Mouse (Mus musculus): Measurements from ENCODE around the gene Cope. TPM values are rescaled to one million over a fixed set of nuclear protein-coding genes. Genes with fewer than 3 reads are reported as not detected.
A peak's percentile ranks its signal among the peaks of the same experiment; 100 is the strongest.

The Cope gene
- polyA plus RNA-seq, 1 experiment from 2014 or later = 366 TPM

DNA sequence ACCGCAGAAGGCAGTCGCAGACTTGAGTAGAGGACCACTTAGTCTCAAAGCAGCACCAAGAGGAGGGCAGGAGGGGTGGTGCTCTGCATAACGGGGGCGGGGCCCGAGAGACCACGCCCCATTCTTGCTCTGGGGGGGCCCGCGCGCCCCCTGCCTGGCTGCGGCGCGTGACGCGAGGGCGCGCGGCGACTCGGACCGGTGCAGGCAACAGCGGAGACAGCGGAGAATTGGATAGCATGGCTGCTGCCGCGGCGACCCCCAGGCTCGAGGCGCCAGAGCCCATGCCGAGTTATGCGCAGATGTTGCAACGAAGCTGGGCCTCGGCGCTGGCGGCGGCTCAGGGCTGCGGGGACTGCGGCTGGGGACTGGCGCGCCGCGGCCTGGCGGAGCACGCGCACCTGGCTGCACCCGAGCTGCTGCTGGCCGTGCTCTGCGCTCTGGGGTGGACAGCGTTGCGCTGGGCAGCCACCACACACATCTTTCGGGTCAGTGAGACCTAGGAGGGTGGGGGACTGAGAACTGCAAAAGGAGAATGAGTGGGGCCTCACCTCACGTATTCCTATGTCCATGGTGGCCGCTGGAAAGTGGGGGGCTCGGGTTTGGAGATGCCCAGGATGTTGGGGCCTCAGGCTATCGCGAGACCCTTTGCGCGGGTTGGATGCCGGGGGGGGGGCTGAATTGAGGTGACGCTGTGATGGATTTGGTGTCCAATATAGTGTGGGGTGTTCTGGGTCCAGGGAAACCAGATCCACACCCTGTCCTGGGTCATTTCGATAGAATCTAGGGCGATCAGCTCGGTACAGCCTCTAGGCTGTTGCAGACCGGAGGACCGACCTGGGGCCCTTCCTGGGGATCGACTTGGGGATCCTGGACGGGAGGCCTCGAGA lies 13.5 kb downstream of the Cope start, which contains the start of gene Cers1:
TSS of gene Cers1 (plus strand) at position 152 of the 887 bp plus-strand sequence.
- TF ChIP-seq EP300 (optimal IDR thresholded peaks at IDR 0.05) (no peak), CTCF (IDR thresholded peaks at IDR 0.05; ENCODE audit: low read depth) (0 out of 2 replicates have a peak, but pooled peaks have one; percentile 11)
- ATAC-seq (ENCODE audit: low FRiP score, low TSS enrichment) = peak; percentile 55
- Histone ChIP-seq H3K9ac (ENCODE audit: low read length) (peak within 1 kb of the TSS; percentile 56), H3K27ac (replicated peaks) (peak within 1 kb of the TSS; percentile 30; the same call in 1 of the 2 replicates), H3K27me3 (ENCODE audit: control insufficient read depth, insufficient read depth, low read length) (no peaks in the 10 kb centered on the region), H3K4me3 (ENCODE audit: low read depth, low read length) (peak within 1 kb of the TSS; percentile 54), H3K36me3 (ENCODE audit: control insufficient read depth, insufficient read depth, low read length) (peaks cover 11% of the 10 kb centered on the region; the same call in 1 of the 2 replicates), H3K4me2 (replicated peaks; ENCODE audit: low read depth) (peak within 1 kb of the TSS; percentile 84), H3K4me1 (replicated peaks; ENCODE audit: control insufficient read depth, insufficient read depth) (no peaks in the 10 kb centered on the region), H3K9me3 (ENCODE audit: control insufficient read depth, low read length) (no peaks in the 10 kb centered on the region)
- WGBS = 2% methylated on average over 62 of the region's 66 CpGs
- peak; percentile 55 for DNase-seq (ENCODE audit: low spot score)

DNA sequence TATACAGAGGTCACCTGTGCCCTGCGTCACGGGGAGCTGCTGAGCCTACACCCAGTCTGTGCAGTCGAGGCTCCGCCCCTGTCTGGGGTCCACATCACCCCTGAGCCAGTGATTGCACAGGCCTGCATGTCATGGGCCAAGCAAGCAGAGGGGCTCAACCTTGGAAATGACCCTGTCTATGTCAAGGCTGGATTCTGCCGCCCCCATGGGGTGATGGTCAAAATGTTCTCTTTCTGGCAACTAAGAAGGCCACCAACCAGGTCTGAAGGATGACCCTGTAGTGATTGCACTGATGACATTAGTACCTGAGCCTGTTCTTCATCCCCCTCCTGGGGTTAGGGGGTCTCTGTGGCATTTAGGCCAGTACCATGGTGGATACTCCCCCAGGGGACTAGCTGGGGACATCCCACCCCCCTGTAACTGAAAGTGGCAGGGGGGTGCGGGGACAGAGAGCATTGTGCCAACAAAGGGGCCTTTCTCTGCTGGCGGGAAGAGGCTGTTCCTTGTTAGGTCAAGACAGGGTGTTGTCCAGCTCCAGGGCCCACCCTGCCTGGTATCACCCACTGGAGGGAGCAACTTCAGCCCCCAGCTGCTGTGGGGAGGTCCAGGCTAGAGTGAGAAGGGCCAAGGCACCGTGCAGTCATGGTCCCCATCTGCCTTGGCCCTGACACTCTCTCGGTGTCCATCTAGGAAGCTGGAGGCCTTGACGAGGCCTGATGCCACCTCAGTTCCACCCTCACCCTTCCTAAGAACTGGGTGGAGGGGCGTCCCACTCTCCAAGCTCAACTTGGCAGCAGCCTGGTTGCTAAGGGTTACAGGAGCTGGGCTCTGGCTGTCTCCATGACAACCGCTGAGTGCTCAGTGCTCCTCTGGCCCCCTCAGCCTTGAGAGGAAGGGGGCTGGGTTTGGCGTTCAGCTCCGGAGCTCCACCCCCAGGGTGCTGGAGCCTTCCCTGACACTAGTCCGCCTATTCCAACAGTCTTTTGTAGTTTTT lies 14.5 kb downstream of the Cope start:
- Histone ChIP-seq H3K27me3 (ENCODE audit: control insufficient read depth, insufficient read depth, low read length) (no peaks in the 10 kb centered on the region), H3K4me1 (replicated peaks; ENCODE audit: control insufficient read depth, insufficient read depth) (no peaks in the 10 kb centered on the region), H3K27ac (replicated peaks) (no peak overlapping the region), H3K4me2 (replicated peaks; ENCODE audit: low read depth) (peak overlapping the region; percentile 84), H3K36me3 (ENCODE audit: control insufficient read depth, insufficient read depth, low read length) (peaks cover 2% of the 10 kb centered on the region; the same call in 1 of the 2 replicates), H3K9me3 (ENCODE audit: control insufficient read depth, low read length) (no peaks in the 10 kb centered on the region), H3K9ac (ENCODE audit: low read length) (peak overlapping the region; percentile 56), H3K4me3 (ENCODE audit: low read depth, low read length) (peak overlapping the region; percentile 54)
- TF ChIP-seq EP300 (optimal IDR thresholded peaks at IDR 0.05) = no peak
- peak; percentile 36 for TF ChIP-seq CTCF (IDR thresholded peaks at IDR 0.05; ENCODE audit: low read depth)
- DNase-seq (ENCODE audit: low spot score) (peak; percentile 44), ATAC-seq (ENCODE audit: low FRiP score, low TSS enrichment) (peak; percentile 40)
- WGBS = 15% methylated on average over 14 of the region's 15 CpGs

GRCm38 (mm10) chr8:70317872-70318271 lies 15.6 kb downstream of the Cope start:
- no peak for ATAC-seq (ENCODE audit: low FRiP score, low TSS enrichment)
- H3K27me3 ChIP-seq (ENCODE audit: control insufficient read depth, insufficient read depth, low read length) = no peaks in the 10 kb centered on the region
- 82% methylated on average over 5 of the region's 5 CpGs for WGBS
- no peaks in the 10 kb centered on the region for H3K9me3 ChIP-seq (ENCODE audit: control insufficient read depth, low read length)
- H3K4me3 ChIP-seq (ENCODE audit: low read depth, low read length) = no peak overlapping the region
- no peaks in the 10 kb centered on the region for H3K4me1 ChIP-seq (replicated peaks; ENCODE audit: control insufficient read depth, insufficient read depth)
- H3K27ac ChIP-seq (replicated peaks) = no peak overlapping the region
- DNase-seq (ENCODE audit: low spot score) = no peak
- TF ChIP-seq CTCF (IDR thresholded peaks at IDR 0.05; ENCODE audit: low read depth) = no peak
- TF ChIP-seq EP300 (optimal IDR thresholded peaks at IDR 0.05) = no peak
- H3K4me2 ChIP-seq (replicated peaks; ENCODE audit: low read depth) = no peak overlapping the region
- H3K9ac ChIP-seq (ENCODE audit: low read length) = no peak overlapping the region
- no peaks in the 10 kb centered on the region; the same call in 1 of the 2 replicates for H3K36me3 ChIP-seq (ENCODE audit: control insufficient read depth, insufficient read depth, low read length)

DNA sequence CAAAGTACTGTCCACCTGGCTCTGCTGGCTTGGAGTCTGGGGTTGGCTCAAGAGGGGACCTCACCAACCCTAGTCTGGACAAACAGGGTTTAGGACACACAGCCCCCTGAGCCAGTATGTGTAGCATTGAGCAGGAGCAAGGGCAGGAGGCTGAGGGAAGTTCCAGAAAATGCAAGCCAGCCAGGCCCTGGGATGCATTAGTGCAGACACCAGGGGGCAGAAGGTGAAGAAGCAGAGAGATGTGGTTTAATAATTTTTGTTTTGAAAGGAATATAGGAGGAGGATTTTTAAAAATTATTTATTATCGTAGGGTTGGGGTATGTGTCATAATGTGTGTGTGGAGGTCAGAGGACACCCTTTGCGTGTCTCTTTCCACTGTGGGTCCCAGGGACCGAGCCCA lies 21.4 kb downstream of the Cope start:
- H3K27ac ChIP-seq (replicated peaks) = no peak overlapping the region
- no peak overlapping the region for H3K9ac ChIP-seq (ENCODE audit: low read length)
- H3K4me1 ChIP-seq (replicated peaks; ENCODE audit: control insufficient read depth, insufficient read depth) = no peaks in the 10 kb centered on the region
- no peaks in the 10 kb centered on the region for H3K9me3 ChIP-seq (ENCODE audit: control insufficient read depth, low read length)
- H3K4me3 ChIP-seq (ENCODE audit: low read depth, low read length) = no peak overlapping the region
- DNase-seq (ENCODE audit: low spot score) (no peak), ATAC-seq (ENCODE audit: low FRiP score, low TSS enrichment) (no peak)
- H3K4me2 ChIP-seq (replicated peaks; ENCODE audit: low read depth) = no peak overlapping the region
- WGBS = 85% methylated on average over 3 of the region's 3 CpGs
- no peaks in the 10 kb centered on the region for H3K27me3 ChIP-seq (ENCODE audit: control insufficient read depth, insufficient read depth, low read length)
- no peak for TF ChIP-seq EP300 (optimal IDR thresholded peaks at IDR 0.05)
- peak; percentile 32 for TF ChIP-seq CTCF (IDR thresholded peaks at IDR 0.05; ENCODE audit: low read depth)
- H3K36me3 ChIP-seq (ENCODE audit: control insufficient read depth, insufficient read depth, low read length) = no peaks in the 10 kb centered on the region; the same call in 1 of the 2 replicates

DNA sequence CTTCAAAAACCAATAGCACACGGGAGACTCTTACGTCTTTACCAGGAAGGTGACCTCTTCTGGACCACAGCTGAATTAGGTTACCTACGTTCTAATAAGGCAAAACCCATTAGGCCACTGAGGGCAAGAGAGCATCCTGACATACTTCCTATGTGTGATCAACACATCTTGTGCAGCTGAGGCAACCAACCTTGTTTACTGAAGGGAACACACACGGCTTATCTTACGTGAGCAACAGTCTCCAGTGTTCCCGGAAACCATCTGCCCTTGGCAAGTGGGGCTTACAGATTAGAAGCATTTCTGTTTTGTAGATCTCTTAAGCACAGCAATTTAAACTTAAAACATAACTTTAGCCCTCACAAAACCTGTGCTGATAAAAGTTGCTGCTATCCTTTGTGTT lies 25.2 kb downstream of the Cope start:
- DNase-seq (ENCODE audit: low spot score) (no peak), ATAC-seq (ENCODE audit: low FRiP score, low TSS enrichment) (no peak)
- H3K4me2 ChIP-seq (replicated peaks; ENCODE audit: low read depth) = no peak overlapping the region
- H3K4me3 ChIP-seq (ENCODE audit: low read depth, low read length) = no peak overlapping the region
- no peak overlapping the region for H3K9ac ChIP-seq (ENCODE audit: low read length)
- no peaks in the 10 kb centered on the region for H3K9me3 ChIP-seq (ENCODE audit: control insufficient read depth, low read length)
- H3K4me1 ChIP-seq (replicated peaks; ENCODE audit: control insufficient read depth, insufficient read depth) = no peaks in the 10 kb centered on the region
- 87% methylated on average over 6 of the region's 6 CpGs for WGBS
- H3K27ac ChIP-seq (replicated peaks) = no peak overlapping the region
- TF ChIP-seq CTCF (IDR thresholded peaks at IDR 0.05; ENCODE audit: low read depth) = no peak
- no peak for TF ChIP-seq EP300 (optimal IDR thresholded peaks at IDR 0.05)
- no peaks in the 10 kb centered on the region for H3K27me3 ChIP-seq (ENCODE audit: control insufficient read depth, insufficient read depth, low read length)
- H3K36me3 ChIP-seq (ENCODE audit: control insufficient read depth, insufficient read depth, low read length) = peaks cover 4% of the 10 kb centered on the region
